Mouse (Mus musculus) brain, adult 2 months (tissue): ENCODE results near the gene Ager.
A peak's percentile ranks its signal among the peaks of the same experiment; 100 is the strongest.

Source experiments
- DNase-seq: peaks from one replicate; pipeline ENCODE4 v3.0.0; 2011; ENCODE audit warnings: low read depth, low spot score

The Ager gene

DNA sequence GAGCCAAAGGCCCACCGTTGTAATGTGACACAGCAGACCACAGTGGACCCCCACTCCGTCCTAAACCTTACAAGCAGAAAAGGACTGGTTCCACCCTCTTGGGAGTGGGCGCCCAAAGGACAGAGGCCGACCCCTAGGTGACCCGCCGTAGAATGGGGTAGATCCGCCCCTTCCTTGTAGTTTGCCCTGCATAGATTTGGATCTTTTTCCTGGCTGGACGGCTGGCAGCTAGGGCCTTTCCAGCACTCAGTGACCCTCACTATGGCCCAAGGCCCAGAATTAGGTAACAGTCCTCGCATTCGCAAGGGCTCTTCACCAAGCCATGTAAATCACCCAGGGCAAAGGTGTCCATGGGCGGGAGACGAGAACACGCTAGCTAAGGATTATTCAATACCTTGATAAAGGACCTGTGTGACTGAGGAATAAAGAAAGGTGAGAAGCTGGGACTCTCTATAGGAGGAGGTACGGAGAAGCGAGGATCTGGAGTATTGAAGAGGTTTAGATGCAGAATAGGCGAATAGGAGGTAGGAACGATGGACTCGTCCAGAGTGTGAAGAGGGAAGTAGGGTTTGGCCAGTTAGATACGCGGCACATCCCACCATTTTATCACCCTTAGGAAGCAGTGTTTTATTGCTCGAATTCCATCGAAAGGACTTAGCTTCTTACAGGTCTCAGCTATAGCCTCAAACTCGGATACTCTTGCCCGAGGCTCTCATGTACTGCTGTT is 7.0 kb downstream of the Ager start:
- DNase-seq, result peak; percentile 43

DNA sequence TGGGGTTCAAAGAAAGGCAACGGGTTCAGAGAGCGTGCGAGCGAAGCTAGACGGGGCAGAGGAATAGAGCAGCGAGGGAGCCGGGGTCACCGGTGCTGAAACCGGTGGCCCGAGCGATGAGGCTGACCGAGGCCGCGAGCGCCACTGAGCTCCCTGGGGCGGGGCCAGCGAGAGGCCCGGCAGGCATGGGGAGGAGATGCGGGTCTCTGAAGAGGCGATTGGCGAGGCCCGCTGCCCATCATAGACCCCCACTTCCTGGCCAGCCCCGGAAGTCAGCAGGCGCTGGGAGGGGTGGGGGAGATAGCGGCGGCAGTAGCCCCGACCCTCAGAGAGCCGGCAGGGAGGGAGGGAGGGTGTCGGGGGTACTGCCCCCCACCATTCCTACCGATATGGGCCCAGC is 7.9 kb downstream of the Ager start:
- peak; percentile 98 for DNase-seq

GRCm38 (mm10) chr17:34606186-34607039 is 8.8 kb downstream of the Ager start:
- peak; percentile 29 for DNase-seq

DNA sequence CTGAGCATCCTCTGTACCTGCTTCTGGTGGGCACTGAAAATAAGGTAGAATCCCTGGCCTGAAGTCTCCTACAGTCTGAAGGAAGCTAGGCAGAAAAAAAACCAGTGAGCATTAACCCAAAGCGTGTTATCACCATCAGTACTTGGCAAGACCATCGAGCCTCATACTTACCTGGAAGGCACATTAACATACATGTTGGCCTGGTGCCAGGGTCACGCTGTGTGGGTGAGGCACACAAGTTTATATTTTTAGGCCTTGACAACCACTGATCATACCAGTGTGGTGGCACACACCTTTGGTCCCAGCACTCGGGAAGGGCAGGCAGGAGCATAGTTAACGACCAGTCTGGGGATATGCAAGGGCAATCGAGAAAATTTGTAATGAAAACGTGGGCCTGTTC is 10.3 kb downstream of the Ager start:
- peak; percentile 16 for DNase-seq

DNA sequence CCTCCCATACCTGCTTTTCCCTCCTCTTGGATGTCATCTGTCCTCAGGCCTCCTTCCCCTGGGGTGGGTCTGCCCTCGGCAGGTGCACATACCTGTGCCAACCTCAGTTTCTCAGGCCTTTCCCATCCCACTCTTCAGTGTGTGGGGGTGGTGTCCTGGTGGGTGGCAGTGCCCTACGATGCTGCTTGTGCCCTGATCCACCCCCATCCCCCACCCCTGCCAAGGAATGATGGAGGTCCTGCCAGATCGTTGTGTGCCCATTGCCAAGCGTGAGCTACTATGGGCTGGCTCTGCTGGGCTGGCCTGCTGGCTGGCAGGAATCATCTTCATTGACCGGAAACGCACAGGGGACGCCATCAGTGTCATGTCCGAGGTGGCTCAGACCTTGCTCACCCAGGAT is 13.4 kb downstream of the Ager start:
- DNase-seq, result no peak

- DNase-seq, result no peak
Measured at GRCm38 (mm10) chr17:34613054-34613645, 15.5 kb downstream of the Ager start.

DNA sequence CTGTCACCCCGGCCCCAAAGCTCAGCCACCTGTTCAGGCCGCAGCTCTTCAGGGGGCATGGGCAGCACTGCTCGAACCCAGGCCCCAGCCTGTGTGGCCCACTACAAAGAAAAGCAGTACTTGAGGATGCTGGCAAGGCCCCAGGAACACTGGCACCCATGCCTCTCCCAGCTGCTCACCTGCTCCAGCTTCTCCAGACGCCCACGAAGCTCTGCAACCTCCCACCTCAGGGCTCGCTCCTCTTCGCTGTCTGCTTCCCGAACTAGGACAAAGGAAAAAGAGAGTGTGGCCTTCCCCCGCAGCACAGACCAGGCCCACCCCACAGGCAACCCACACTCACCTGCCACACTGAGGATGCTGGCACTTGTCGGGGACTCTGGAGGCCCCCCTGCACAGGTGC is 16.2 kb downstream of the Ager start:
- DNase-seq, result peak; percentile 68

DNA sequence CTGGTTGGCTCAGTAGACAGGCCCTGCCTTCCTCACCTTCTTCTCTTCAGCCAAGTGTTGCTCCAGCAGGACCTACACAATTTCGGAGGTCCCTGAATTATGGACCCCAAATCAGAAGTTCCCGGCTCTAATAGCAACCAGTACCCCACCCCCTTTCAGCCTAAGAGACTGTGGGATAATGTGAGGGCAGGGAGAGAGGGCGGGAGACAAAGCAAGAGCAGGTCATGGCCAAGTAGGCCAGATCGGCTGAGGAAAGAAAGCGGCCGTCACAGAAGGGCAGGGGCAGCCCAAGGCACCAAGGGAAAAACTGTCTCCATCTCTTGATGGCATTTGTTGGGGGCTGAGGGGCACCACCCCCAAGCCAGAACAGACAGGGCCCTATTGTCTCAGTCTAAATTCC is 18.2 kb downstream of the Ager start, which contains the start of gene Egfl8:
Gene Egfl8, minus strand, starts transcription at position 101 of the 400 bp plus-strand sequence.
- DNase-seq, result no peak

GRCm38 (mm10) chr17:34618999-34619398 is 21.3 kb downstream of the Ager start:
- peak; percentile 80 for DNase-seq

DNA sequence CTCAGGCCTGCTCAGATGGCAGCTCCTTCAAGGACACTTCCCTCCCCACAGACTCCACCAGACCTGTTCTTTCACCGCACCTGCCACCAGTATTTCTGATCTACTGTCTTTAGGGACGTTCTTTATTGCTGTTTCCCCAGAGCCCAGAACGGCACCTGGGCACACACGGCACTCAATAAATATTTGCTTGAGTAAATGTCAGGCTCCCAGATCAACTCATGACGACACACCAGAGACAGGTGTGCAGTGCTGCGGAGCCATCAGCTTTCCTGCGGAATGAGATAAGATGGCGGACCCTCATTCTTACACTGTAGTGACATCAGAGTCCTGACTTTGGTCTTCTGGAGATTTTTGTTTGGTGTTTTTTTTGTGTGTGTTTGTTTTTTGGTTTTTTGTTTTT is 23.3 kb downstream of the Ager start:
- no peak for DNase-seq

DNA sequence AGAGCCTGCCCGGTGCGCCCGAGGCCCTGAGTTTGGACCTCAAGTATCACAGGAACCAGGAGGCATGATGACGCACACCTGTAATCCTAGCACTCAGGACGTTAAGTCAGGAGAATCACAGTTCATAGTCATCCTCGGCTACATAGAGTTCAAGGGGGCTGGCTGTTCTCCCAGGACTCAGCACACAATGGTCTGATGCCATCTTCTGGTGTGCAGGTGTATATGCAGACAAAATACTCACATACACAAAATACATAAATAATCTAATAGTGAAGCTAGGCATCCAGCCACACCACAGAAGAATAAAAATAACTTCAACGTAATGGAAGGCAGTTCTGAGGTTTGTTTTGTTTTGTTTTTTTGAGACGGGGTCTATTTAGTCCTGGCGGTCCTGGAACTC is 25.5 kb downstream of the Ager start:
- no peak for DNase-seq

DNA sequence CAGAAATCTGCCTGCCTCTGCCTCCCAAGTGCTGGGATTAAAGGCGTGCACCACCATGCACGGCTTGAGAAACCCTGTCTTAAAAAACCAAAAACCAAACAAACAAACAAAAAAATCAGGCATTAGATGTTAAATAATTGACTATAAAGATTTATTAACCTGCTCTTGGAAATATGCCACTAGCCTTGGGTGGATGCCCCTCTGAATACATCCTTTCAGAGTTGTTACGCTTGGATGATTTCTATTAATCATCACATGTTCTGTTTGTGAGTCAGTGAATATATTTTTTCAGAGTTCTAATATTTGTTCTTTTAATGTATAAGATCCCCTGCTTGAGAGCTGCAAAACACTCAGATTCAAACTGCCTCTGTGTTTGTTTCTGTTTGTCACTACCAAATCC is 27.3 kb downstream of the Ager start:
- no peak for DNase-seq

DNA sequence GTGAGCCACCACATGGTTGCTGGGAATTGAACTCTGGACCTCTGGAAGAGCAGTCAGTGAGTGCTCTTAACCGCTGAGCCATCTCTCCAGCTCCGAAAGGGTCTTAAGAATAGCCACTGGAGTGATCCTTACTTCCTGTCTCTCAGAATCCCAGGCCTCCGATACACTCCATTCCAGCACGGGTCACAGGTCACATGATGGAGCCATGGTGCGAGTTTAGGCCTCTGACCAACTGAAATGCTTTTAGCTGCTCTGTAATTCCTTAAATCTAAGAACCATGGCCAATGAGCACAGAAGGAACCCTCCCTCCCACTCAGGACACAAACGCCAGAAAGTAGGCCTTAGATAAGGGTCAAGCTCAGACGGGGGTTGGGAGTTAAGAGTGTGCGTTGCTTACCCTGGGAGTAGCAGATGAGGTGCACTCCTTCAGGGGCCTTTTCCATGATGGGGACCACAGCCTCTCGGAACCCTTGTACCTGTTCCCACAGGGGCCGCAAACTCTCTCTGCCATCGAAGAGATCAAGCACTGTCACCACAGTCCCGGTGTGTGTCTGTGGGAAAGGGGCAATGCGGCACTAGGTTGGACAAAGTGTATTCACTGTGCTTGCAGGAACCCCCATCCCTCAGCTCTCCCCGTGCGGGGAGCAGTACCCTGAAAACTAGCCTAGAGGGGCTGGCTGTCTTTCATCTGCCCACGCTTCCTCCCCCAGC is 28.6 kb downstream of the Ager start:
- DNase-seq, result no peak

- peak; percentile 64 for DNase-seq
Measured at GRCm38 (mm10) chr17:34626773-34627092, 29.1 kb downstream of the Ager start.

- DNase-seq, result peak; percentile 98
Measured at GRCm38 (mm10) chr17:34627093-34627942, 29.7 kb downstream of the Ager start.

GRCm38 (mm10) chr17:34627943-34628643 is 30.4 kb downstream of the Ager start, which contains the start of gene Ppt2:
Gene Ppt2, minus strand, starts transcription at chr17:34628510.
- DNase-seq, result peak; percentile 72

DNA sequence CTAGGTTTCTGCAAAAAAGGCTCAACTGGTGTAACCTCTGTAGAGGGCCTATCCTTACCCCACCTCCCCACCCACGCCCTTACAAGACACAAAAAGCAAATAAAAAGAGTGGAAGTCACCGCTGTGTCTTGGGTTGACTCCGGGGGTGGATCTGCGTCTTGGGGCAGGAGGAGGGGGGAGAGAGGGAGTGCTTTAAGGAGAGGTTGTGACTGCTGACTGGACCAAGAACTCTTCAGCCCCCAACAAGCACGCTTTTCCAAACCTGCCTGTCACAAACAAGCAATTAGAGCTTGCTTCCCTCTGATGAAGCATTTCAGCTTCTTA is 30.9 kb downstream of the Ager start:
- DNase-seq, result peak; percentile 56

DNA sequence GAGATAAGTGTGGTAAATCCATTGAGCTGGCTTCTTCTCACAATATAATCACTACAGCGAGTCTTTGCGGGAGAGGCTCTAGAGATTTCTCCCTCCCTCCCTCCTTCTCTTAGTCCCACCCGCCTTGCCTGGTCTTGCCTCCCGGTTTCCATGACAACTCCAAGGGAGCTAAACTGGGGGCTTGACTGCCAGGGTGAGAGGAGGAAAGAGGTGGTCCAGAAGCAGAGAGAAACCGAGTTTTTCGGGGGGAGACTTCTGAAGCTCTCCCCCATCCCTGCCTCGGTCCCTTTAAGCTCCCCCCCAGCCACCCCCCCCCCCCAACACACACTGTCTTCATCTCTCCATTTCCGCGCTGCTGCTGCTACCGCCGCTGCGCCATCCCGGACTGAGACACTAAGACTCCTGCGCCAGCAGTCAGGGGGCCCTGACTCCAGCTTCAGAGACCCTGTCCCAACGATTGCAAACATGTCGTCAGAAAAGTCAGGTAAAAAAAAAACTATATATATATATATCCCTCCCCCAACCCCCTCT is 31.6 kb downstream of the Ager start, which contains the start of gene Prrt1:
Gene Prrt1, plus strand, starts transcription at position 313 of the 531 bp plus-strand sequence.
- peak; percentile 95 for DNase-seq

DNA sequence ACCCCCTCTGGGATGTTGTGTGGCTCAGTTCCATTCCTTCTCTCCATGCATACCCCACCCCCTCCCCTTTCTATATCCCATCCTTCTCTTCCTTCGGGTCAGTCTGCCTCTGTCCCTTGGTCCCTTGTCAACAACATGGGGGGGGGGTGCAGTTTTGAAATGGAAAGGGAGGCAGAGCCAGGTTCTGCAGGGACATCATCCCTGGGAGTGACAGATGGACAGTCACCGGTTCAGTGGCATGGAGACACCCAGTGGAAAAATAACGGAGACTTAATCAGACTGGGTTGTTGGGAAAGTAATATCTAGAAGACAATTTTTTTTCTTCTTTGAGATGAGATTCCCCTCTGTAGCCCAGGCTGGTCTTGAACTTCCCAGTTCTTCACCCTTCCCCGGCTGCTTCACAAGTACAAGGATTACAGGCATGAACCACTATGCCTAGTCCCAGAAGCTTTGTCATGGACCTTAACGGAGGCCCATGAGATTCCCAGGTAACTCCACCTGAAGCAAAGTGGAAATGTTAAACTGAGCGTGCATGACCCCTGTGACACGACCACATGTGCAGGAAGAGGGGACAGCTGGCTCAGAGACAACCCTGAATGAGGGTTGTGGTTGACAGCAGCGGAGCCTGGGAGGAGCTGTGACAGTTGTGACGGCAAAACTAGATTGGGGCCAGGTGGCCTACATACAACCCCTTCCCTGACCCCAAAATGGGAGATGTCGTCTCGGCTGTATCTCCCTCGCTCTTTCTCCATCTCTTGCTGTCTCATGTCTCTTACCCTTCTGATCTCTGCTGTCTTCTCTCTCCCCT is 32.3 kb downstream of the Ager start:
- peak; percentile 92 for DNase-seq
